Mouse (Mus musculus) neural tube, embryonic 11.5 days (tissue): ENCODE measurements around the gene 4922502D21Rik. TPM values are rescaled to one million over a fixed set of nuclear protein-coding genes. Genes with fewer than 3 reads are reported as not detected.
"Not testable (repeated sequence)": the region's sequence is repeated elsewhere in the genome, so short reads cannot be mapped to it uniquely, and the experiment has no call there.

Source experiments
- ATAC-seq: fragments of 200-750 bp; cut with Nextera tagmentation; 2 replicates; pipeline ENCODE4 v1.8.0; 2017; ENCODE audit warnings: moderate number of reproducible peaks, mild to moderate bottlenecking, moderate TSS enrichment, moderate library complexity; ENCODE audit not compliant: insufficient read depth, low FRiP score, low TSS enrichment
- DNase-seq: peaks from one replicate; pipeline ENCODE4 v3.0.0-alpha.2; 2015; ENCODE audit warnings: low spot score
- H3K27ac ChIP-seq: fragments of 300-500 bp; sonication (generic); 2 replicates; pipeline ENCODE4 v1.5.1; 2014; ENCODE audit warnings: low read depth, mild to moderate bottlenecking, low read length
- H3K27me3 ChIP-seq: fragments of 300-500 bp; sonication (generic); 2 replicates; pipeline ENCODE4 v1.6.1; 2014; ENCODE audit warnings: mild to moderate bottlenecking, low read length, mixed read lengths; ENCODE audit not compliant: control insufficient read depth, insufficient read depth
- H3K36me3 ChIP-seq: fragments of 300-500 bp; sonication (generic); 2 replicates; pipeline ENCODE4 v1.6.1; 2014; ENCODE audit warnings: mild to moderate bottlenecking, low read length, moderate library complexity, mixed read lengths; ENCODE audit not compliant: control insufficient read depth, insufficient read depth
- H3K4me1 ChIP-seq: fragments of 300-500 bp; sonication (generic); 2 replicates; pipeline ENCODE4 v1.6.1; 2014; ENCODE audit warnings: low read length, mixed read lengths; ENCODE audit not compliant: control insufficient read depth, insufficient read depth
- H3K4me2 ChIP-seq: fragments of 300-500 bp; sonication (generic); 2 replicates; pipeline ENCODE4 v1.6.1; 2014; ENCODE audit warnings: low read depth, mild to moderate bottlenecking, moderate library complexity
- H3K4me3 ChIP-seq: fragments of 300-500 bp; sonication (generic); 2 replicates; pipeline ENCODE4 v1.5.1; 2014; ENCODE audit warnings: low read depth, low read length
- H3K9ac ChIP-seq: fragments of 300-500 bp; sonication (generic); 2 replicates; pipeline ENCODE4 v1.6.1; 2014; ENCODE audit warnings: mild to moderate bottlenecking, low read length
- H3K9me3 ChIP-seq: fragments of 300-500 bp; sonication (generic); 2 replicates; pipeline ENCODE4 v1.6.1; 2016; ENCODE audit warnings: low read length; ENCODE audit not compliant: control insufficient read depth
- WGBS: fragments of 180-500 bp; shearing (Covaris S2); extraction: QIAGEN DNeasy Blood & Tissue Kit; methylation state at CpG from one replicate; pipeline ENCODE4 v1.1.7; 2014; 5-methylcytosine and 5-hydroxymethylcytosine counted together
- polyA plus RNA-seq: library from polyadenylated mRNA; unstranded; fragments of >200 nt; fragmentation: Nextera tagmentation; extraction: Ambion mirVana; gene quantifications from 2 replicates; pipeline ENCODE4 v1.2.1, GENCODE M21; 2014

Gene 4922502D21Rik
- polyA plus RNA-seq, 1 experiment from 2014 or later, result not detected

DNA sequence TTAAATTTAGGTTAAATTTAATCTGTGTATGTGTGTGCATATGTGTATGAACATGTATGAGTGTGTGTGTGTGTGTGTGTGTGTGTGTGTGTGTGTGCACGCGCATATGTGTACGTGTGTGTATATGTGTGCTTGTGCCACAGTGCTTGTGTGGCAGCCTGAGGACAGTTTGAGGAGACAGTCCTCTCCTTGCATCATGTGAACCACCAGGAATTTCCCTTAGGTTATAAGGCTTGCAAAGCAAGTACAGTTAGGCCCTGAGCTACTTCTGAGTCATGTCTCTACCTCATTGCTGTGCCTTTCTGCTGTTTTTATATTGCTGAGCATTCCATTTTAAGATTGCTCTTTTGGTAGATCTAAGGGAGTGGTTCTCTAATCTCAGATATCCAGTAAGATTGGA, 19.5 kb upstream of the 4922502D21Rik start:
- Histone ChIP-seq H3K9me3 (no peaks in the 10 kb centered on the region), H3K36me3 (no peaks in the 10 kb centered on the region), H3K4me1 (no peaks in the 10 kb centered on the region), H3K27ac (no peak overlapping the region), H3K27me3 (no peaks in the 10 kb centered on the region), H3K9ac (no peak overlapping the region), H3K4me2 (no peak overlapping the region), H3K4me3 (no peak overlapping the region)
- DNase-seq (no peak), ATAC-seq (no peak)
- 91% methylated on average over 3 of the region's 3 CpGs for WGBS

DNA sequence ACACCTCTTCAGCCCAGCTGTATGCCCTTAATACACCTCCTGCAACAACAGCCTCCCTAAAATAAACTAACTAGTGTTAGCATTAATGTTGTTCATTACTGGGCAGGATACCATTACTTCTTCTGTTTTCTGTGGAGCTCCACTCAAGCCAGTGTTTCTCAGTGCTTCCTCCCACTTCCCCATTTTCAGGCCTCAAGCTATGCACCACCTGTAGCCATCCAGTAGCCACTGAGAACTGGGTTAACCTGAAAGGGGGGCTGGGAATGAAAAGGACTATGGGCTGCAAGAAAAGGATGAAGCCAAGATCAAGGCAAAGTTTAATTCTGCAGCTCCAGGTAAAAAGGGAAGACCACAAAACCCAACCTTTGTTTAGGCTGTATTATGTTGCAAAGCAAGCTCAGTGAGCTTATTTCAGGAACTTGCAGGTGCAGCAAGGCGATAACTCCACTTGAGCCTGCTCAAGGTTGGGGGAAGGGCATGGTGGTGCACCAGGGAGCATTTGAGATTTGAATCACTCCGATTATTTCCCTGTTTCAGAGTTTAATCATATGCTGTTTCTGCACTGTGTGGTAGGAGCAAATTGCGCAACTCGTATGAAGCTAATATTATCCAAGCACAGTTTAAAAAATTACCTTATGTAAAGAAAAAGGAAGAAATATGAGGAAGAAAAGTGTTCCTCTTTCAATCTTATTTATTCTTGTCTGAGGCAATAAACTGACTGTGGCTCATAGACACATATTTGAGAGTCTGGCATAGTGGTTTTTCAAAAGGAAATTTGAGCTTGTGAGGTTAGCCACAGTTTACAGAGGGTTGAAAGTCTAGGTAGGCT, 18.1 kb upstream of the 4922502D21Rik start:
- no peak overlapping the region for H3K27ac ChIP-seq
- no peaks in the 10 kb centered on the region for H3K9me3 ChIP-seq
- H3K4me3 ChIP-seq, result no peak overlapping the region
- H3K4me1 ChIP-seq, result no peaks in the 10 kb centered on the region
- H3K4me2 ChIP-seq, result no peak overlapping the region
- H3K27me3 ChIP-seq, result no peaks in the 10 kb centered on the region
- DNase-seq (no peak), ATAC-seq (no peak)
- WGBS, result 68% methylated on average over 4 of the region's 4 CpGs
- H3K9ac ChIP-seq, result no peak overlapping the region
- H3K36me3 ChIP-seq, result no peaks in the 10 kb centered on the region

DNA sequence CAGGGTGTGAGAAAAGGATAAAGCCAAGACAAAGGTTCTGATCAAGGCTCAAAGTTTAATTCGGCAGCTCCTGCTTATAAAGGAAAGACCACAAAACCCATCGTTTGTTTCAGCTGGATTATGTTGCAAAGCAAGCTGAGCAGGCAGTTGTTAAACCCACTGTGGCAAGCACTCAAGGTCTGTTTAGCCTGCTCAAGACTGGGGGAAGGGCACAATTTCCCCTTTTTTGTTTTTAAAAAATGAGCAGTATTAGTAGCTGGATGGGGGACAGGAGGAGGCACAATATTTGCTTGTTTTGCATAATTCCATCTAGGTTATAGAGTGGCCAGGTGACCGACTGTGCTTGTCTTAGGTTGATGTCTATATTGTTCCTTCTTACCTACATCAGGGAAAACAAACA, 12.8 kb upstream of the 4922502D21Rik start:
- no peaks in the 10 kb centered on the region for H3K4me1 ChIP-seq
- H3K4me3 ChIP-seq, result no peak overlapping the region
- H3K27ac ChIP-seq, result no peak overlapping the region
- ATAC-seq (no peak), DNase-seq (no peak)
- H3K27me3 ChIP-seq, result no peaks in the 10 kb centered on the region
- 83% methylated on average over 3 of the region's 3 CpGs for WGBS
- H3K9ac ChIP-seq, result no peak overlapping the region
- H3K9me3 ChIP-seq, result no peaks in the 10 kb centered on the region
- H3K4me2 ChIP-seq, result no peak overlapping the region
- no peaks in the 10 kb centered on the region for H3K36me3 ChIP-seq

DNA sequence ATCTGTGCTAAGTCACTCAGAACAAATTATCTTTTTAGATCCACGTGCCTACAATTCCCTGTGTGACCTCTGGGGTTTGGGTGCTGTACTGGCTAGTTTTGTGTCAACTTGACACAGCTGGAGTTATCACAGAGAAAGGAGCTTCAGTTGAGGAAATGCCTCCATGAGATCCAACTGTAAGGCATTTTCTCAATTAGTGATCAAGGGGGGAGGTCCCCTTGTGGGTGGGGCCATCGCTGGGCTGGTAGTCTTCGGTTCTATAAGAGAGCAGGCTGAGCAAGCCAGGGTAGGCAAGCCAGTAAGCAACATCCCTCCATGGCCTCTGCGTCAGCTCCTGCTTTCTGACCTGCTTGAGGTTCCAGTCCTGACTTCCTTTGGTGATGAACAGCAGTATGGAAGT, 10.8 kb upstream of the 4922502D21Rik start, which contains the start of gene Clec12a:
TSS of gene Clec12a (plus strand) at position 301 of the 400 bp plus-strand sequence.
- not testable (repeated sequence) for ATAC-seq, DNase-seq

DNA sequence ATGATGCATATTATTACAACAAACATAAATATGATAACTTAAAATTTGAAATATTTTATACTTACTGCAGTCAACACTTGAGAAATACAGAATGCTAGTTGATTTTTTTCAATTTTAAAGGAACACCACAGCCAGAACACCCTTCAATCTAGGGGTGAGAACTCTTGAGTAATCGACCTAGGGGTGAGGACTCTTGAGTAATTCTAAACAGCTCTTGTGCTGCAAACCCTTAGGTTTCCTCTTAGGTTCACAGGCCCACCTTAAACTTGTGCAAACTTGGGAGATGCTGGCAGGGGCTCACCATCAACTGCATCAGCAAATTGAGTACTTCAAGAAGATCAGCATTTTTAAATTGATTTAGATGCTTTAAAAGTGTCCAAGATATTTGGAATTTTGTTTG, 6.2 kb upstream of the 4922502D21Rik start:
- WGBS, result 54% methylated on average over 1 of the region's 1 CpGs
- no peak overlapping the region for H3K9ac ChIP-seq
- H3K27me3 ChIP-seq, result no peaks in the 10 kb centered on the region
- no peak overlapping the region for H3K4me3 ChIP-seq
- no peaks in the 10 kb centered on the region for H3K4me1 ChIP-seq
- no peaks in the 10 kb centered on the region for H3K9me3 ChIP-seq
- no peak overlapping the region for H3K4me2 ChIP-seq
- no peaks in the 10 kb centered on the region for H3K36me3 ChIP-seq
- ATAC-seq, result no peak
- DNase-seq, result no peak
- no peak overlapping the region for H3K27ac ChIP-seq

More for the DNA sequence above, 10.8 kb upstream of the 4922502D21Rik start, which contains the start of gene Clec12a:
- H3K36me3 ChIP-seq, H3K9ac ChIP-seq, H3K27me3 ChIP-seq, H3K9me3 ChIP-seq, H3K4me1 ChIP-seq, H3K4me3 ChIP-seq, H3K27ac ChIP-seq, H3K4me2 ChIP-seq: not testable (repeated sequence)
- 77% methylated on average over 4 of the region's 4 CpGs for WGBS

DNA sequence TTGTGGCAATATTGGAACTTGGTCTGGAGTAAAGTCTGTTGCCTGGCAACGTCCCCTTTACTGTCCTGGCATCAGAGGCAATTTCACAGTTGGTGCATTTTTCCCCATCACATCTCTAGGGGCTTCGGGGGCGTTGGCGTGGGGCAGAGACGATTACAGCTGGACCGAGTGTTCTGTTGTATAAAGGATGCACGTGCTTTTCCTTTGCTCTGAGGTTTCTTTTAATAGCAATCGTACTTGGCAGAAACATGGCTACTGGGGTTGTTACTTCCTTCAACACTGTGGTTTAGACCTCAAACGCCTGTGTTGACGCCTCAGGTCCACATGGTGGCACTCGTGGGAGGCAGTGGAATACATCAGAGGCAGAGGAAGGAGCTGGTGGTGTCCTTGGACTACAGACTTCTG, 2.1 kb upstream of the 4922502D21Rik start:
- no peak overlapping the region for H3K4me3 ChIP-seq

DNA sequence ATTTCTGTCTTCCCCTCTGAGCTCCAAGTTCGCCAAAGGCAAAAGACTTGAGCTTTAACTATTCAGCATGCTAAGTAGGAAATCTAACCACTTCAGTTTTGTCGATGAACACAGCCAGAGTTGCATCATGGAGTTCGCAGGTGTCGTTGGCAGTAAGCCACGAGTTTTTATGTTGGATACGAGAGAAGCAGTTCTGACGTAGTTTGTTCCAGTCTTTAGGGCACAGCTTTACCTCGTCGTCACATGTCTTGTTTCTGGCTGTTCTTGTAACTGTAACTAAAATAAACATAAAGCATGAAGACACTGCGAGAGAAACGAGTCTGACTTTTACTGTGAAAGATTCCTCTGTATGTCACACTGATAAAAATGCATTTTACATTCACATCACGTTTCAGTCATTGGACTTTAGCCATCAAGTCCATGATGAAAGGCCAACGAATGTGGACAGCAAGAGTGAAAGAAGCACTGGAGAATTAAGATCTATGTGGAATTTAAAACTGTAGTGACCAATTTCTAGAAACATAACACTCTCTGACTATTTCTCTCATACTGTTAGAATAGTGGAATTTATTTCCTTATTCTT, 4.9 kb downstream of the 4922502D21Rik start:
- DNase-seq (no peak), ATAC-seq (no peak)
- Histone ChIP-seq H3K27ac (no peak overlapping the region), H3K9me3 (no peaks in the 10 kb centered on the region), H3K36me3 (no peaks in the 10 kb centered on the region), H3K4me3 (no peak overlapping the region), H3K4me2 (no peak overlapping the region), H3K27me3 (no peaks in the 10 kb centered on the region), H3K4me1 (no peaks in the 10 kb centered on the region), H3K9ac (no peak overlapping the region)
- 88% methylated on average over 13 of the region's 13 CpGs for WGBS

More for the DNA sequence above, 2.1 kb upstream of the 4922502D21Rik start:
- Histone ChIP-seq H3K27me3 (no peaks in the 10 kb centered on the region), H3K4me2 (no peak overlapping the region), H3K27ac (no peak overlapping the region), H3K4me1 (no peaks in the 10 kb centered on the region), H3K9me3 (no peaks in the 10 kb centered on the region), H3K36me3 (no peaks in the 10 kb centered on the region), H3K9ac (no peak overlapping the region)
- WGBS, result 32% methylated on average over 11 of the region's 11 CpGs
- ATAC-seq (peak; percentile 67; the same call in 1 of the 2 replicates), DNase-seq (peak; percentile 41)

DNA sequence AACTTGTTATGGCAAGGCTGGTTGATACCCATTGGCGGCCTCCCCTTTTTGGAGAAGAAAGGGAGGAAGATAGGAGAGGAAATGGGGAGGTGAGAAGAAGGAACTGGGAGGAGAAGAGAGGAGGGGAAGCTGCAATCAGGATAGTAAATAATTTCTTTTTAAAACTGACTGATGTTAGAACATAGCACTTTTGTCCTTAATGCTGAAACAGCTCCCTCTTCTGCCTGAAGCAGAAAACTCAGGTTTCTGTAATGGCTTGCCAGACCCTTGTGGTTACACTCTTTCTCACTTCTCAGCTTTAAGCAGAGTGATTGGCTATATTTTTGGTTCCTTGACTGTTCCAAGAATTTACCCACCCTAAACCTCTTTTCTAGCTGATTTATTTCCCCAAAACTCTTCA, 5.6 kb downstream of the 4922502D21Rik start:
- ATAC-seq (no peak), DNase-seq (no peak)
- WGBS, result 82% methylated on average over 1 of the region's 1 CpGs
- Histone ChIP-seq H3K4me1 (no peaks in the 10 kb centered on the region), H3K27me3 (no peaks in the 10 kb centered on the region), H3K9me3 (no peaks in the 10 kb centered on the region), H3K4me2 (no peak overlapping the region), H3K27ac (no peak overlapping the region), H3K9ac (no peak overlapping the region), H3K4me3 (no peak overlapping the region), H3K36me3 (no peaks in the 10 kb centered on the region)

DNA sequence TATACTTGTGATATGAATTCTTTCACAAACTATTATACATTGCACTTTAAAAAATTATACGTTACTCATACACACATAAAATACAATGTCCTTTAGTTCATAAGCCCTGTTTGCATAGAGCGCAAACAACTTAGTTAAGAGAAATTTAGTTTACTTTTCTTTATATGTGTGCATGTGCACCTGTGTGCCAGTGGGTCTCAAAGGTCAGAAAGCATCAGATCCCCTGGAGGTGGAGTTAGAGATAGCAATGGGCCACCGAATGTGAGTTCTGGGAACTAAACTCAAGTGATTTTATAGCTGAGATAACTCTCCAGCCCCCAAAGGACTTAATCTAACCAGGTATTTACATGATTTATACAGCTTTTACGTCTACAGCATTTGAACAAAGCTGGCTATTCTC, 12.3 kb downstream of the 4922502D21Rik start:
- Histone ChIP-seq H3K9me3 (no peaks in the 10 kb centered on the region), H3K27ac (no peak overlapping the region), H3K36me3 (no peaks in the 10 kb centered on the region), H3K4me2 (no peak overlapping the region), H3K9ac (no peak overlapping the region), H3K4me1 (no peaks in the 10 kb centered on the region), H3K4me3 (no peak overlapping the region), H3K27me3 (no peaks in the 10 kb centered on the region)
- DNase-seq, result no peak
- no peak for ATAC-seq
- 80% methylated on average over 4 of the region's 4 CpGs for WGBS
